Mouse (Mus musculus) lung, adult 2 months (tissue): ENCODE measurements at regions not wholly inside any gene's neighbourhood (a gene's known extent, or its start where the extent isn't known, plus 50 kb on each side); places are given as distances from the start of the nearest gene placed in this dataset.

Source experiments
- CTCF ChIP-seq: fragments of 200-500 bp; IDR thresholded peaks from 2 replicates; pipeline ENCODE4 v1.5.1; 2011; ENCODE audit warnings: mild to moderate bottlenecking, low read length, control low read depth; ENCODE audit not compliant: insufficient read depth
- POLR2A ChIP-seq: fragments of 200-500 bp; IDR thresholded peaks from 2 replicates; pipeline ENCODE4 v1.6.1; 2011; ENCODE audit warnings: low read depth, mild to moderate bottlenecking, control low read depth, low read length, borderline replicate concordance; ENCODE audit errors: extremely low read depth

DNA sequence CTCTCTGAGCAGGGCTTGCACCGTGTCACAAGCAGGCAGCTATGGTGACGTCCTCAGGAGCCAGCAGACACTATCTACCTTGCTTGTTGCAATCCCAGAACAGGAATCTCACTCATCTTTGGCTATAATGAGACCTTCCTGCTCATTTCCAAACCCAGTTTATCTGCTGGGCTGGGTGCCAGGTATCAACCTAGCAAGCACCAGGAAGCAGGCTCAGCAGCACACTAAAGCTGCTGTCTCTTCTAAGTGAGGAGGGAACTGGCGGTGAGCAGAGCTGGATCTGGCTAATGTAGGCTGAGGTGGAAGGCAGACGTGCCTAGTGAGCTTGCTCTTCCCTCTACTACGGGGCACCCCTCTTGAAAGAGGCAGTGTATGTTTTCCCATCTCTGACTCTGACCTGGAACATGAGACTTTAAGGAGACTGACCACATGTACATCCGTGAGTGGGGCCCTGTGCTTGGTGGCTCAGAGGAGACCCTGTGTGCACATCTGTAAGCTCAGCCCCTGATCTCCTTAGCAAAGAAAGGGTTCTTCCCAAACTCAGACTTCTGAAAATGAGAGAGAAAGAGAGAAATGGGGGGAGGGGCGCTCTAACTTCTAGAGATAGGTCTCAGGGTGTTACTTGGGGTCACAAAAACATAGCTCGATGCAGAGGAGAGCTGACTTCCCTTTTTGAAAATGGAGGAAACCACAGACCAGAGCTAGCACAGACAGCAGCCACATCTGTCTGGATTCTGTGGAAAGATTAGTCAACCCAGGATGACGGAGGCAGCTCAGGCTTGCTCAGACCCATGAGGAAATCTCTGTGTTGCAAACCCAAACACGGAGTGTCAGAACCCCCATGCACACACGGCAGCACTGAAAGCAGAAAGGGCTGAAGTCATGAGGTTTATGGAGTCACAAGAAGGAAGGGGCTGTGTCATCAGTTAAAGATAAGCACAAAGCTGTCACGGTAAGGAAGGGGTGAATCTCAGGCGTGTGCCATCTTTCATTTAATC, 77.3 kb upstream of the Glrp1 start:
- TF ChIP-seq POLR2A, result no peak
- no peak for TF ChIP-seq CTCF
